Mouse (Mus musculus) kidney, adult 2 months (tissue): Measurements from ENCODE around the gene Tfap2a. TPM values are rescaled to one million over a fixed set of nuclear protein-coding genes. Genes with fewer than 3 reads are reported as not detected.

ENCODE experiments used
- DNase-seq: peaks from one replicate; pipeline ENCODE4 v3.0.0; 2021
- H3K27ac ChIP-seq: fragments of 200-500 bp; 2 replicates; pipeline ENCODE4 v1.5.1; 2012; ENCODE audit warnings: low read depth, low read length, control low read depth, inconsistent platforms; ENCODE audit not compliant: insufficient read depth
- H3K27me3 ChIP-seq: fragments of 200-500 bp; replicated peaks from 2 replicates; pipeline ENCODE4 v1.6.1; 2012; ENCODE audit warnings: mild to moderate bottlenecking, moderate library complexity, low read length, inconsistent platforms; ENCODE audit not compliant: control insufficient read depth, insufficient read depth
- H3K36me3 ChIP-seq: fragments of 200-500 bp; 2 replicates; pipeline ENCODE4 v1.6.1; 2012; ENCODE audit warnings: mild to moderate bottlenecking, moderate library complexity, low read length, inconsistent platforms; ENCODE audit not compliant: control insufficient read depth, insufficient read depth
- H3K4me1 ChIP-seq: fragments of 200-500 bp; 2 replicates; pipeline ENCODE4 v1.6.1; 2011; ENCODE audit warnings: low read length; ENCODE audit not compliant: control insufficient read depth, insufficient read depth
- H3K4me3 ChIP-seq: fragments of 200-500 bp; 2 replicates; pipeline ENCODE4 v1.5.1; 2011; ENCODE audit warnings: mild to moderate bottlenecking, low read depth, low read length, control low read depth; ENCODE audit not compliant: insufficient read depth
- CTCF ChIP-seq: fragments of 200-500 bp; conservative IDR thresholded peaks from 2 replicates; pipeline ENCODE4 v1.5.1; 2011; ENCODE audit warnings: low read depth, mild to moderate bottlenecking, control low read depth, low read length, moderate library complexity, mixed read lengths; ENCODE audit not compliant: insufficient read depth, insufficient read length
- POLR2A ChIP-seq: fragments of 200-500 bp; IDR thresholded peaks from one replicate; pipeline ENCODE4 v1.6.1; 2011; ENCODE audit warnings: low read depth, low read length, control low read depth
- WGBS: fragments of 180-500 bp; shearing (Covaris S2); methylation state at CpG from one replicate; pipeline ENCODE4 v1.1.7; 2018; 5-methylcytosine and 5-hydroxymethylcytosine counted together
- polyA plus RNA-seq: library from polyadenylated mRNA; depleted of rRNA; stranded (reverse); fragments of >200 nt; gene quantifications from 2 replicates; pipeline ENCODE4 v1.2.3, GENCODE M21; 2012

The Tfap2a gene
- polyA plus RNA-seq, 1 experiment: 5.2 TPM

DNA sequence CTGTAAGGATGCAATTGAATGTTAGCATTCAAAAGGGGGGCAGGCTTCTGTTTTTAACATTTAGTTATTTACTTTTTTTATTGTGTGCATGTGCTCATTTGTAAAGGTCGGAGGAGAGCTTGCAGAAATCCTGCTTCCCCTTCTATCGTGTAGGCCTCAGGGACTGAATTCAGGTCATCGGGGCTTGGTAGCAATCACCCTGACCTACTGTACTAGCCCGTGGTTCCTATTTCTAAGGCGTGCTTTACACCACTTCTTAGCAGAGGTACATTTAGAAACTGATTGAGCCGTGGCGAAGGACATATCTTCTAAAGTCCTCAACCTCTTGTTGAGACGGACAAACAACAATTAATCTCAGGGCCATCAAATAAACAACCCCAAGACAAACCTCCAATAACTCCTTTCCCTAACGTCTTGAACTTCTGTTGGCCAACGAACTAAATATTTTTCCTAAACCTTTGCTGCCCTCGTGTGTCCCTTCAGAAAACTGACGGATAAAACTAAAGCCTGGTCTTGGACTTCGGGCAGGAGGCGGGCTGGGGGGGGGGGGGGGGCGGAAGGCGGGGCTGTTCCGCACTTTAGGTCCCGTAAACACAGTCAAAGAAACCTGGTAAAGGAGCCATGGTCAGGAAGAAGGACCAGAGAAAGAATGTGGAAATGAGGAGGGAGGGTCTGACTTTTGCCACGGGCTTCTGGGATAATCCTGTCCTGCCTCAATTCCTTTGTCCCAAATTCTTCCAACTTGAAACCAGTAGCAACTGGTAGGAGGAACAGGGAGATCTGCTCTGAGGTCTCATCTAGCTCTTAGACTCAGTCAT lies 10.8 kb upstream of the Tfap2a start:
- Histone ChIP-seq H3K4me1 (no peaks in the 10 kb centered on the region), H3K27me3 (0 out of 2 replicates have a peak, but pooled peaks cover 2% of the 10 kb centered on the region), H3K4me3 (no peak overlapping the region), H3K36me3 (no peaks in the 10 kb centered on the region), H3K27ac (no peak overlapping the region)
- WGBS: 10% methylated on average over 19 of the region's 19 CpGs
- TF ChIP-seq POLR2A (no peak), CTCF (0 out of 2 replicates have a peak, but pooled peaks have one; percentile 15)
- no peak for DNase-seq

DNA sequence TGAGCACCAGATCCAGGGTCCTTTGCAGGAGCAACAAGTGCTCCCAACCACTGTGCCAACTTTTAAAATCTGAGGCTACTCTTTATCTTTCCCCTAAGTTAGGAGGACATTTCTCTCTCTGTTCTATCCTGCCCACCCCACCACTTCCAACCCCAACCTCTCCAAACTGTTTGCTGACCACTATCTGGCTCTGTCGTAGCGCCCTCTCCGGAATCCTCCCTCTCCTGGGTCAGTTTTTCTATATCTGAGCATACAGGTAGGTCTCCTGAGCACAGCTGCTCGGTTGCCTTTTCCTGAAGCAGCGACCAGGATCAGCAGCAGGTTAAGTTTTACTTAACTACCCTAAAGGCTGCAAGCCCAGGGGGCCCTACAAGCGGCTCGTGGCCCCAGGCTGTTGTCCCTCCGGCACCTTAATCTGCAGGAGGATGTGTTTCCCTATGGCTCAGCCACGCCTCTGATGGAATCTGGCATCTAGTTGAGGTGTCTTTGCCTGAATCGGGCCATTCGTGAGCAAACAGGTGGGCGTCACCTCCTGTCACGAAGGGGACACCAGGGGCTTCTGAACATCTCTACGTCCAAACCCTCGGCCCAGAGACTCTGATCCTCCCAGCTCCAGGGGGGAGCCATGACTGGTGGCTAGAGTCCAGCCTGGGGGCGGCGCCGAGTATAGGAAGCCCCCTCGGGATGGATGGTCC lies 6.1 kb upstream of the Tfap2a start:
- Histone ChIP-seq H3K4me3 (no peak overlapping the region), H3K36me3 (no peaks in the 10 kb centered on the region), H3K27me3 (peaks cover 2% of the 10 kb centered on the region; the same call in 1 of the 2 replicates), H3K4me1 (no peaks in the 10 kb centered on the region), H3K27ac (no peak overlapping the region)
- no peak for DNase-seq
- TF ChIP-seq CTCF (no peak), POLR2A (no peak)
- 8% methylated on average over 19 of the region's 19 CpGs for WGBS

DNA sequence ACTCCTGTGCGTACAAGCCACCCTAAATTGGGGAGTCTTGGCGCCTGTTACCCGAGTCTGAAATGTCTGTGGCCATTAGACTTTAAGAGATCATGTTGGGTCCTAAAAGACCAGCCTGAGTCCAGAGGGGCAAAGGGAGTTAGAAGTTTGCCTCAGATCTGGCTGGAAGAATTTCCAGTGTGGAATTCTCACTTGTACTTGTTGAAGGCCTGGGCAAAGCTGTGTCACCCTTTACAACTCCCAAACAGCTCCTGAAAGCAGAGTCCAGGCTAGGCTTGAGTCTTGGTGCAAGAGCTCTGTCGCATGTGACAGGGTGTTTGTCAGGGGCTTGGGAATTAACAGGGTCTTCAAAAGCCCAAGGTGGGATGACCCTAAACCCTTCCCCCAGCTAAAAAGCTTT lies 5.0 kb upstream of the Tfap2a start:
- Histone ChIP-seq H3K4me3 (no peak overlapping the region), H3K4me1 (no peaks in the 10 kb centered on the region), H3K27ac (no peak overlapping the region), H3K27me3 (peaks cover 3% of the 10 kb centered on the region; the same call in 1 of the 2 replicates), H3K36me3 (no peaks in the 10 kb centered on the region)
- TF ChIP-seq POLR2A: no peak
- no peak for TF ChIP-seq CTCF
- DNase-seq: no peak
- WGBS: 34% methylated on average over 4 of the region's 4 CpGs

DNA sequence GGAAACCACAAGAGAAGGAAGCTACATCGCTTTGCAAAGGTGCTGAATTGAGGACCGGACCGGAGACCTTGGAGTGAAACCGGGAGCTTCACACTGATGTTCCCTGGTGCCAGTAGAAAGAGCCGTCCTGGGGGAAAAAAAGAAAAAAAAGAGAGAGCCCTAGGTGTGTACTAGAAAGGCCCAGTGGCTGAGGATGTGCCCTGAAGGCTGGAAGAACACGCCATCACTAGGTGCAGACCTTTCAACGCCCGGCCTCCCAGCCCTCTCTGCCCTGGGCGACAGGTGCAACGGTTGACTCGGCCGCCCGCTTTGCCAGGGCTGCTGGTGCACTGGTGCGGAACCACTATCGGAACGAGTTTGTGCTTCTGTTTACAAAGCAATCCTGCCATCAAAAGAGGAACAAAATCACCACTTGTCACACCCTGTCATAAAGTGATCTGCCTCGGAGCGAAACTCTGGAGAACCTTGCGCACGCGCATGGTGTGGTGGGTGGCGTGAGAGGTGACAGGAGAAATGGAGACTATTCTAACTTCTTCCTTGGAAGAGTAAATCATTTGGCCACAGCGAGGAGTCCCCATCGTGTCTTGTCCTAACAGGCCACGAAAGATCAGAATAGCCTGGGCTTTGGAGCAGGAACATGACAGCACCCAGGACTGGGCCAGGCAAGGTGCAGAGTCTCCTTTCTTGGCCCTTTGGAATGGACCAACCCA lies 3.8 kb upstream of the Tfap2a start:
- TF ChIP-seq CTCF (no peak), POLR2A (no peak)

DNA sequence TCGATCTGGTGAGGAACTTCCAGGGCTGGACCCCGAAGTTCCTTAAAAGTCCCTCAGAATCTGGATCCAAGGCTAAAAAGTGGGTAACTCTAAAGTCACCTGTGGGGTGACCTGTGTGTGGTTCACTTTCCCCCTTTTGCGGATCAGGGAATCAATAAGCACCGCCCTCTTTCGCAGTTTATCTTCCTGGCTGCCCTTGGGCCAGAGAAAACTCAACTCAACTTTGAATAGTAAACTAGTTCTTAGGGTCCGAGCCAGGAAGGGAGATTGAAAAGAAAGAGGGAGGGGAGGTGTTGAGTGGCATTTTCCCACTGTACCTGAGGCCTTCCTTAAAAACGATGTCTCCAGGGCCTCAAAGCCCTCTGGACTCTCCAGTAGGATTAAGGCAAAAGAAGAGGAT lies 3.3 kb upstream of the Tfap2a start:
- no peaks in the 10 kb centered on the region for H3K36me3 ChIP-seq
- WGBS: 11% methylated on average over 7 of the region's 7 CpGs
- no peak overlapping the region for H3K27ac ChIP-seq
- peaks cover 3% of the 10 kb centered on the region for H3K27me3 ChIP-seq
- DNase-seq: no peak
- no peaks in the 10 kb centered on the region for H3K4me1 ChIP-seq
- H3K4me3 ChIP-seq: no peak overlapping the region
- TF ChIP-seq CTCF (no peak), POLR2A (no peak)

More for the DNA sequence above, 3.8 kb upstream of the Tfap2a start:
- no peaks in the 10 kb centered on the region for H3K36me3 ChIP-seq
- no peak for DNase-seq
- no peaks in the 10 kb centered on the region for H3K4me1 ChIP-seq
- H3K4me3 ChIP-seq: no peak overlapping the region
- no peak overlapping the region for H3K27ac ChIP-seq
- WGBS: 8% methylated on average over 25 of the region's 25 CpGs
- H3K27me3 ChIP-seq: peaks cover 3% of the 10 kb centered on the region

DNA sequence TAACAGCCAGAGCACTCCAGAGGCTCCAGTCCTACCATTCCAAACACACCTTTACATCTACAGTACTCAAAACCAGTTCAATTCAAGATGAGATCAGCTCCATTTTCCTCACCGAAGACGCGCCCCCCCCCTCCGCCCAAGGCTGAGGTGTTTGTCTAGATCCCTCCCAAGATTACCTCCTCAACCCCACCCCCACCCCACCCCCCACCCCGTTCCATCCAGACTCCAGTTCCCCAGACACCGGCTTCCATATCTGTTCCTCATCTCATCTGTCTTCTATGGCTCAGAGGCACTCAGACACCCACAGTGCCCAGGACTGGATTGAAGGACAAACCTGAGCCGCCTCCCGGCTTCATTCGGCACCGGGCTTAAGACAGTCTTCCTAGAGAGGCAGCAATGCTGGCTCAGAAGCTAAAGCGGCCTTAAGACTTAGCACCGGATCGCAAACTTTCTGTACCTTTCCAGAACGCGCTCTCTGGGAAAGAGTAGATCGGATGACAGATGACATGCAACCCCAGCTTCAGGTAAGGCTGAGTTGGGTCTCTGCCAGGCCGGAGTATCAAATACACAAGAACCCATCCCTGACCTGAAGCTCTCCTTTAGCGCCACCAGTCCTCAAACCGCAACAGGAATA lies 2.7 kb upstream of the Tfap2a start:
- Histone ChIP-seq H3K36me3 (no peaks in the 10 kb centered on the region), H3K27me3 (peaks cover 3% of the 10 kb centered on the region), H3K4me1 (no peaks in the 10 kb centered on the region), H3K27ac (no peak overlapping the region), H3K4me3 (no peak overlapping the region)
- DNase-seq: no peak
- TF ChIP-seq POLR2A (no peak), CTCF (no peak)
- 10% methylated on average over 19 of the region's 19 CpGs for WGBS
